Mouse (Mus musculus): ENCODE results near the gene Aco1. TPM values are rescaled to one million over a fixed set of nuclear protein-coding genes. Genes with fewer than 3 reads are reported as not detected.

The Aco1 gene
- polyA plus RNA-seq, 1 experiment: 35.5 TPM

DNA sequence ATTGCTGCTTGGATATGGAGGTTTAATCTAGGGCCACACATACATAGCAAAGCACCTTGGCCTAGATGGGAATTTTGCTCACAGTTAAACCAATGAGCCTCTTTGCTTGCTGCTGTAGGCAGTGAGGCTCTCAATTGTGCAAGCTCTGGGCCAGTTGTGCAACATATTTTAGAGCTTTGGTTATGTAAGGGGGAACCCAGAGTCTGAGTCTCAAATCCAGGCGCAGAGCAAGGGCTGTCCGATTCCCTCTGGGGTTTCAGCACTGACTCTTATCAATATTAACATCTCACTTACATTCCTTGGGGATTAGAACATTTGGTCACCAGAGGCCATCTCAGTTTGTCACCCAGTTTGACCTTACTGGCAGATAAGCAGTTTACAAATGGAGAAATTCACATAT is 13.3 kb downstream of the Aco1 start:
- Histone ChIP-seq H3K4me2 (ENCODE audit: low read depth) (no peak overlapping the region), H3K4me3 (no peak overlapping the region), H3K79me2 (ENCODE audit: control insufficient read depth, insufficient read depth) (peaks cover 36% of the 10 kb centered on the region), H3K36me3 (ENCODE audit: control insufficient read depth, insufficient read depth) (no peaks in the 10 kb centered on the region), H3K27me3 (ENCODE audit: control insufficient read depth, insufficient read depth, insufficient read length) (no peaks in the 10 kb centered on the region), H3ac (ENCODE audit: control insufficient read depth, insufficient read length) (no peak overlapping the region)
- TF ChIP-seq CEBPB (IDR thresholded peaks at IDR 0.05; ENCODE audit: insufficient read depth, poor library complexity, severe bottlenecking) (peak; percentile 38; the same call in 1 of the 2 replicates), E2F4 (IDR thresholded peaks at IDR 0.05; ENCODE audit: insufficient read depth) (no peak)

DNA sequence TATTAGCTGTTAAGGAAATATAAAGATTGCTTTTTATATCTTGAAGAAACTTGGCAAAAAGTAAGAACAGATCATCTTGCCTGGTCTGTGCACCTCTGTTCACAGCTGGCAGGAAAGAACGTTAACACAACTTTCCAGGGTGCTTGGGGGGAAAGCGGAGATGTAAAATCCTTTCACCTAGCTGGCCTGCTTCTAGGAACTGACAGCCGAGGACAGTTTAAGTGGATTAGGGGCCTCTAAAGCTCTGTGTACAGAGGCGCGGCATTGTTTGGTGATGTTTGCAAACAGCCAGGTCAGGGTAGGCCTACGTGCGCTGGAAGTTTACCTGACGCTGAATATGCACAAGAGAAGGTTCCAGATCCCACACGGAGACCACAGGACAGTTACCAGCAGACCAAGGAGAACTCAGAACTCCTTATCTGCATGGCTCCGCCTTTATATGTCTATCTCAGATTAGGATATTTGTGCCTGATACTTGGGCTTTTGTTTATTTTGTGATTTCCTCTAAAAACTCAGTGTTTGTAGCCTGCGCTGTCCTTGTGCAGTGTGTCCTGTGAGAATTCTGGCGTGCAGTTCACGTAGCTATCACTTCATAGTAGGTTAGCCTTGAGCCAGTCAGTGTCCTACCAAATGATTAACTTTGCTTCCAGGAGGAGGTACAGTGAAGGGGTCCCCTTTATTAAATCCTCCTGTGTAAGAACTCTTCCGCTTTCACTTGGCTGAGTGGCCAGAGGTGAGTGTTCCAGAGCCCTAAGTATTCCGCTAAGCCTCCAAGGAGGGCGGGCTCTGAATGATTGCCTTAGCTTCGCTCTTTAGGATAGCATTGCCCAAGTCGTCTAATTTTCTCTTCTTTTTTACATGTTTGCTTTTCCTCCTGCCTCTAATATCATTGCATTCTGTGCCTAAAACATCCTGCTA is 14.0 kb downstream of the Aco1 start:
- Histone ChIP-seq H3K4me3 (no peak overlapping the region), H3K4me2 (ENCODE audit: low read depth) (no peak overlapping the region), H3K36me3 (ENCODE audit: control insufficient read depth, insufficient read depth) (no peaks in the 10 kb centered on the region), H3K27me3 (ENCODE audit: control insufficient read depth, insufficient read depth, insufficient read length) (no peaks in the 10 kb centered on the region), H3ac (ENCODE audit: control insufficient read depth, insufficient read length) (no peak overlapping the region), H3K79me2 (ENCODE audit: control insufficient read depth, insufficient read depth) (peaks cover 34% of the 10 kb centered on the region)
- no peak for TF ChIP-seq MAX (IDR thresholded peaks at IDR 0.05; ENCODE audit: low read depth)
- no peak for TF ChIP-seq E2F4 (IDR thresholded peaks at IDR 0.05; ENCODE audit: insufficient read depth)

DNA sequence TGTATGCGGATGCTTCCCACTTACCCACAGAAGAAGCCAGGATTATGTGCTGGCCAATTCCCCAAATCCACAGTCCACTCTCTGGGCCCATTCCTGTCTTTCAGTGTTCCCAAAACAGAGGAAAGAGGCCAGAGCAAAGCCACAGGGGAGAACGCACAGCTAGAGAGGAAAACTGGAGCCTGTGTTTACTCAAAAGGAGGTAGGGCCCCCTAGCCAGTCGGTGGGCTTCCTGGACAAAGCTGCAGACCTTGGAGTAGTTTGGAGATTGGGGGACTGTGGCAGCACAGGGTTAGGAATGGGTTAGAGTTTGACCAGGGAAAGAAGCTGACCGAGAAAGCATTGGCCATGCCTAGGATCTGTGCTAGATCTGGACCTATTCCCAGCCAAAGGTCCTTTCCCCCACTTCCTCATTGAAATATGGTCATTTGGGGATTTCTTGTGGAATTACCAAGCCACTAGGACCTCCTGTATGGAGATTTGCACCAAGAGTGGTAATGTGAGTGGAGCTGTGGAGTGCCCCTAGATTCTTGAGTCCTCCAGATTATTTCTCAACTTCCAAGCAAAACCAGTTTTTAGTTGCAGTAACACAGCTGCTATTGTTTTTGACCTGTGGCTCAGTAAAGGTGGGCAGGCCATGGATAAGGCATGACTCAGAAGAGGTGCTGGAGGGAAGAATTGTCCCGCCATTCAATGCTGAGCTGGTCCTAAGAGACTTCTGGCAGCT is 14.8 kb downstream of the Aco1 start:
- no peak overlapping the region for H3K4me3 ChIP-seq
- H3K79me2 ChIP-seq (ENCODE audit: control insufficient read depth, insufficient read depth): peaks cover 34% of the 10 kb centered on the region
- TF ChIP-seq USF1 (IDR thresholded peaks at IDR 0.05; ENCODE audit: low read depth) (no peak), MYOG (IDR thresholded peaks at IDR 0.05; ENCODE audit: control insufficient read depth in 1 of 3, insufficient read depth in 1 of 3, insufficient read length in 2 of 3, low read depth in 2 of 3) (no peak)
- H3K36me3 ChIP-seq (ENCODE audit: control insufficient read depth, insufficient read depth): no peaks in the 10 kb centered on the region
- no peak overlapping the region for H3K4me2 ChIP-seq (ENCODE audit: low read depth)
- no peak overlapping the region for H3ac ChIP-seq (ENCODE audit: control insufficient read depth, insufficient read length)
- H3K27me3 ChIP-seq (ENCODE audit: control insufficient read depth, insufficient read depth, insufficient read length): no peaks in the 10 kb centered on the region

DNA sequence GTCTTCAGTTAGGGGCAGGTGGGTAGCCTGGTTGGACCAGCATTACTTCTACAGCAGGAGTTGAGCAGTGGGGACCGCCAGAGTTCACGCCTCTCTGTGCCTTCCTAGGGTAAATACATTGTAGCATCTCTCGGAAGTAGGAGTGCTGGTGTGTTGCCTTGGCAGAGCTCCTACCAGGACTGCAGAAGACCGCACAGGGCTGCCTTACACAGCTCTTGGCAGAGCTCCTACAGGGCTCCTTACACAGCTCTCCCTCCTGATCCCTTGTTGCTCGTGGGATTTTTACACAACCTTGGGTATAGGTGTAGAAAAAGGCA is 15.3 kb downstream of the Aco1 start:
- no peaks in the 10 kb centered on the region for H3K27me3 ChIP-seq (ENCODE audit: control insufficient read depth, insufficient read depth, insufficient read length)
- no peak overlapping the region for H3ac ChIP-seq (ENCODE audit: control insufficient read depth, insufficient read length)
- H3K79me2 ChIP-seq (ENCODE audit: control insufficient read depth, insufficient read depth): peaks cover 33% of the 10 kb centered on the region
- no peak for TF ChIP-seq MYOD1 (IDR thresholded peaks at IDR 0.05; ENCODE audit: control insufficient read depth in 1 of 3, insufficient read length in 2 of 3, low read depth in 2 of 3)
- no peak for TF ChIP-seq TCF12 (IDR thresholded peaks at IDR 0.05; ENCODE audit: insufficient read depth, poor library complexity, severe bottlenecking)
- no peak for TF ChIP-seq USF1 (IDR thresholded peaks at IDR 0.05; ENCODE audit: low read depth)
- TF ChIP-seq MYOG (IDR thresholded peaks at IDR 0.05; ENCODE audit: control insufficient read depth in 1 of 3, insufficient read depth in 1 of 3, insufficient read length in 2 of 3, low read depth in 2 of 3): no peak
- no peak for TF ChIP-seq TCF3 (IDR thresholded peaks at IDR 0.05; ENCODE audit: insufficient read length, low read depth)
- no peak for TF ChIP-seq POLR2AphosphoS2 (IDR thresholded peaks at IDR 0.05; ENCODE audit: insufficient read length, low read depth)
- no peak for TF ChIP-seq SRF (IDR thresholded peaks at IDR 0.05; ENCODE audit: control insufficient read depth, insufficient read length, low read depth)
- TF ChIP-seq E2F4 (IDR thresholded peaks at IDR 0.05; ENCODE audit: insufficient read depth): no peak
- no peak for TF ChIP-seq POLR2A (IDR thresholded peaks at IDR 0.05; ENCODE audit: insufficient read length, low read depth)
- no peak for TF ChIP-seq REST (IDR thresholded peaks at IDR 0.05; ENCODE audit: insufficient read depth, insufficient read length)
- TF ChIP-seq MAX (IDR thresholded peaks at IDR 0.05; ENCODE audit: low read depth): no peak
- no peak for TF ChIP-seq CEBPB (IDR thresholded peaks at IDR 0.05; ENCODE audit: insufficient read depth, poor library complexity, severe bottlenecking)
- no peaks in the 10 kb centered on the region for H3K36me3 ChIP-seq (ENCODE audit: control insufficient read depth, insufficient read depth)
- no peak overlapping the region for H3K4me3 ChIP-seq
- H3K4me2 ChIP-seq (ENCODE audit: low read depth): no peak overlapping the region

DNA sequence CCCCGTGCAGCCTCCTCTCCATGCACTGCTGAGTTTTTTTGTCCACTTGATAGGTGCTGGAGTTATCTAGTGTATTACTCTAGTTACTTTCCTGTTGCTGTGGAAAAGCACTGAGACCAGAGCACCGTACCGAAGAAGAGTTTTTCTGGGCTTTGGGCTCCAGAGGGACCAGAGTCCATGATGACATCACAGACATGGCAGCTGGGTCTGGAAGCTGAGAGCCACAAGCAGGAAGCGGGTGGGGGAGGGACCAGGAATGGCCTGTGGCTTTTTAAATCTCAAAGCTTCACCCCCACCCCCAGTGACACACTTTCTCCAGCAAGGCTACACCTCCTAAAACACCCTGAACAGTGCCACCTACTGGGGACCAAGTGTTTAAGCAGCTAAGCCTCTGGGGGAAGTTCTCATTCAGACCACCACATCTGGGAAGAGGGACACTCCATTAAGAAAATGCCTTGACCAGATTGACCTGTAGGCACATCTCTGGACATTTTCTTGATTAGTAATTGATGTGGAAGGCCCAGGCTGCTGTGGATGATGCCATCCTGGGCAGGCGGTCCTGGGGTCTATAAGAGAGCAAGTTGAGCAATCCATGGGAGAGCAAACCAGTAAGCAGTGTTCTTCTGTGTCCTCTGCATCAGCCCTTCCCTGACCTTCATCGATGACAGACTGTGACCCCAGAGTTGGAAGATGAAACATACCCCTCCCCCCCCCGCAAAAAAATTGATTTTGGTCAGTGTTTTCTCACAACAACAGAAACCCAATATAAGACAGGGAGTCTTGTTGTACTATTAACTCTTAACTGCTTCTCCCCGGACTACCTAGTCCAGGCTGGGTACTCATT is 17.9 kb downstream of the Aco1 start:
- TF ChIP-seq MAX (IDR thresholded peaks at IDR 0.05; ENCODE audit: low read depth) (no peak), POLR2A (IDR thresholded peaks at IDR 0.05; ENCODE audit: insufficient read length, low read depth) (no peak), MYOD1 (IDR thresholded peaks at IDR 0.05; ENCODE audit: control insufficient read depth in 1 of 3, insufficient read length in 2 of 3, low read depth in 2 of 3) (no peak), TCF12 (IDR thresholded peaks at IDR 0.05; ENCODE audit: insufficient read depth, poor library complexity, severe bottlenecking) (no peak), POLR2AphosphoS2 (IDR thresholded peaks at IDR 0.05; ENCODE audit: insufficient read length, low read depth) (no peak), USF1 (IDR thresholded peaks at IDR 0.05; ENCODE audit: low read depth) (no peak), SRF (IDR thresholded peaks at IDR 0.05; ENCODE audit: control insufficient read depth, insufficient read length, low read depth) (no peak), MYOG (IDR thresholded peaks at IDR 0.05; ENCODE audit: control insufficient read depth in 1 of 3, insufficient read depth in 1 of 3, insufficient read length in 2 of 3, low read depth in 2 of 3) (no peak), E2F4 (IDR thresholded peaks at IDR 0.05; ENCODE audit: insufficient read depth) (no peak), REST (IDR thresholded peaks at IDR 0.05; ENCODE audit: insufficient read depth, insufficient read length) (no peak), TCF3 (IDR thresholded peaks at IDR 0.05; ENCODE audit: insufficient read length, low read depth) (no peak), CEBPB (IDR thresholded peaks at IDR 0.05; ENCODE audit: insufficient read depth, poor library complexity, severe bottlenecking) (no peak)
- no peaks in the 10 kb centered on the region for H3K27me3 ChIP-seq (ENCODE audit: control insufficient read depth, insufficient read depth, insufficient read length)
- no peak overlapping the region for H3K4me2 ChIP-seq (ENCODE audit: low read depth)
- H3ac ChIP-seq (ENCODE audit: control insufficient read depth, insufficient read length): no peak overlapping the region
- H3K79me2 ChIP-seq (ENCODE audit: control insufficient read depth, insufficient read depth): peaks cover 10% of the 10 kb centered on the region
- H3K36me3 ChIP-seq (ENCODE audit: control insufficient read depth, insufficient read depth): no peaks in the 10 kb centered on the region
- H3K4me3 ChIP-seq: no peak overlapping the region
